ENCODE assay signal across 20 mouse cellular contexts in genomic region chr1:157065819-157066730, GRCm38 (mm10). TPM values are rescaled to one million over a fixed set of nuclear protein-coding genes. Genes with fewer than 3 reads are reported as not detected.
DNase-seq lines count a peak whose midpoint lies in the region; ATAC-seq and TF ChIP-seq lines count a peak whose summit lies in the region.
"Had no signal": no experiment of that assay in that cellular context is flagged by ENCODE, and none has a peak within 500 bp of the region (broad histone marks: within the 10 kb centered on the region; RNA-seq: fewer than 3 reads in every experiment).

No protein-coding gene starts in this region.

- H3K4me3 ChIP-seq in embryonic facial prominence, embryonic 11.5 days (ENCODE audit: low read depth, low read length) = no peak overlapping the region
- no peak overlapping the region for H3K4me3 ChIP-seq in embryonic facial prominence, embryonic 10.5 days
- no peak overlapping the region for H3K4me3 ChIP-seq in hindbrain, postnatal 0 days (ENCODE audit: low read length)
- H3K4me3 ChIP-seq in hindbrain, embryonic 10.5 days = no peak overlapping the region
- no peak overlapping the region for H3K4me3 ChIP-seq in limb, embryonic 15.5 days
- H3K4me3 ChIP-seq: embryonic facial prominence, embryonic 15.5 days; layer of hippocampus, adult 2 months; left cerebral cortex, adult 2 months; liver, embryonic 13.5 days had no signal

- WGBS in embryonic facial prominence, embryonic 11.5 days = 82% methylated on average over 12 of the region's 12 CpGs
- 88% methylated on average over 12 of the region's 12 CpGs for WGBS in embryonic facial prominence, embryonic 10.5 days
- WGBS in hindbrain, postnatal 0 days = 60% methylated on average over 12 of the region's 12 CpGs
- WGBS in hindbrain, embryonic 10.5 days = 87% methylated on average over 12 of the region's 12 CpGs
- 60% methylated on average over 12 of the region's 12 CpGs for WGBS in limb, embryonic 15.5 days

- H3K4me1 ChIP-seq in embryonic facial prominence, embryonic 11.5 days (ENCODE audit: control insufficient read depth, insufficient read depth, low read length) = no peaks in the 10 kb centered on the region
- H3K4me1 ChIP-seq in embryonic facial prominence, embryonic 10.5 days = peaks cover 23% of the 10 kb centered on the region
- H3K4me1 ChIP-seq in hindbrain, postnatal 0 days (ENCODE audit: insufficient read depth, low read length) = peaks cover 9% of the 10 kb centered on the region; the same call in 1 of the 2 replicates
- peaks cover 22% of the 10 kb centered on the region; the same call in 1 of the 2 replicates for H3K4me1 ChIP-seq in hindbrain, embryonic 10.5 days (replicated peaks)
- H3K4me1 ChIP-seq in limb, embryonic 15.5 days = peaks cover 21% of the 10 kb centered on the region
- H3K4me1 ChIP-seq: liver, embryonic 13.5 days had no signal

- no peak overlapping the region for H3K27ac ChIP-seq in embryonic facial prominence, embryonic 11.5 days (replicated peaks; ENCODE audit: low read depth, low read length)
- no peak overlapping the region for H3K27ac ChIP-seq in embryonic facial prominence, embryonic 10.5 days (replicated peaks)
- H3K27ac ChIP-seq in hindbrain, postnatal 0 days = no peak overlapping the region
- no peak overlapping the region for H3K27ac ChIP-seq in hindbrain, embryonic 10.5 days
- peak overlapping the region; percentile 30; the same call in 1 of the 2 replicates for H3K27ac ChIP-seq in limb, embryonic 15.5 days
- H3K27ac ChIP-seq: embryonic facial prominence, embryonic 15.5 days; layer of hippocampus, adult 2 months; left cerebral cortex, adult 2 months; liver, embryonic 13.5 days had no signal

- H3K36me3 ChIP-seq in embryonic facial prominence, embryonic 11.5 days (replicated peaks; ENCODE audit: control insufficient read depth, insufficient read depth, low read depth, low read length) = no peaks in the 10 kb centered on the region
- H3K36me3 ChIP-seq in embryonic facial prominence, embryonic 10.5 days (replicated peaks) = no peaks in the 10 kb centered on the region
- H3K36me3 ChIP-seq in hindbrain, postnatal 0 days (ENCODE audit: insufficient read depth, low read length) = no peaks in the 10 kb centered on the region
- no peaks in the 10 kb centered on the region for H3K36me3 ChIP-seq in hindbrain, embryonic 10.5 days
- H3K36me3 ChIP-seq in limb, embryonic 15.5 days = no peaks in the 10 kb centered on the region
- H3K36me3 ChIP-seq: embryonic facial prominence, embryonic 15.5 days; liver, embryonic 13.5 days had no signal

- intact Hi-C loops in left cerebral cortex, postnatal 4 days (cut with DNase I) = no loop called here

- TF ChIP-seq CTCF in hindbrain, postnatal 0 days (IDR thresholded peaks at IDR 0.05; ENCODE audit: low read depth) = no peak; the same call in 1 of the 2 replicates

- no peak overlapping the region for H3K4me2 ChIP-seq in embryonic facial prominence, embryonic 11.5 days (ENCODE audit: low read depth, low read length)
- H3K4me2 ChIP-seq in hindbrain, postnatal 0 days (ENCODE audit: low read depth, low read length) = no peak overlapping the region
- no peak overlapping the region for H3K4me2 ChIP-seq in limb, embryonic 15.5 days
- H3K4me2 ChIP-seq: embryonic facial prominence, embryonic 15.5 days; liver, embryonic 13.5 days had no signal

- no peak overlapping the region for H3K9ac ChIP-seq in embryonic facial prominence, embryonic 11.5 days (replicated peaks; ENCODE audit: low read length)
- H3K9ac ChIP-seq in hindbrain, postnatal 0 days (replicated peaks; ENCODE audit: low read length) = no peak overlapping the region
- H3K9ac ChIP-seq in limb, embryonic 15.5 days = no peak overlapping the region
- H3K9ac ChIP-seq: embryonic facial prominence, embryonic 15.5 days; liver, embryonic 13.5 days had no signal

- no peaks in the 10 kb centered on the region for H3K27me3 ChIP-seq in embryonic facial prominence, embryonic 11.5 days (ENCODE audit: control insufficient read depth, insufficient read depth, low read length)
- 0 out of 2 replicates have a peak, but pooled peaks cover 3% of the 10 kb centered on the region for H3K27me3 ChIP-seq in embryonic facial prominence, embryonic 10.5 days (replicated peaks; ENCODE audit: low read depth, poor library complexity, severe bottlenecking)
- H3K27me3 ChIP-seq in hindbrain, postnatal 0 days (ENCODE audit: insufficient read depth, low read length) = no peaks in the 10 kb centered on the region
- H3K27me3 ChIP-seq in hindbrain, embryonic 10.5 days (ENCODE audit: insufficient read depth, poor library complexity, severe bottlenecking) = 0 out of 2 replicates have a peak, but pooled peaks cover 5% of the 10 kb centered on the region
- no peaks in the 10 kb centered on the region for H3K27me3 ChIP-seq in limb, embryonic 15.5 days
- H3K27me3 ChIP-seq: CH12.LX; embryonic facial prominence, embryonic 15.5 days; liver, embryonic 13.5 days had no signal

- H3K9me3 ChIP-seq in embryonic facial prominence, embryonic 11.5 days (replicated peaks; ENCODE audit: control insufficient read depth, low read length) = no peaks in the 10 kb centered on the region
- H3K9me3 ChIP-seq in embryonic facial prominence, embryonic 10.5 days = no peaks in the 10 kb centered on the region
- no peaks in the 10 kb centered on the region for H3K9me3 ChIP-seq in hindbrain, postnatal 0 days (ENCODE audit: low read length)
- no peaks in the 10 kb centered on the region for H3K9me3 ChIP-seq in hindbrain, embryonic 10.5 days
- H3K9me3 ChIP-seq in limb, embryonic 15.5 days = no peaks in the 10 kb centered on the region
- H3K9me3 ChIP-seq: embryonic facial prominence, embryonic 15.5 days; liver, embryonic 13.5 days had no signal

- no peak for ATAC-seq in embryonic facial prominence, embryonic 11.5 days (replicated peaks; ENCODE audit: insufficient number of reproducible peaks, low FRiP score, low TSS enrichment, low read depth)
- peak; percentile 25; the same call in 1 of the 2 replicates for ATAC-seq in hindbrain, postnatal 0 days
- peak; percentile 65; the same call in 1 of the 2 replicates for ATAC-seq in limb, embryonic 15.5 days (ENCODE audit: insufficient number of reproducible peaks, low FRiP score, low TSS enrichment, low read depth)
- ATAC-seq: activated CD4-positive, CD25-positive, alpha-beta regulatory T cell, adult 4 months had no signal

- DNase-seq in embryonic facial prominence, embryonic 11.5 days (ENCODE audit: low spot score) = peak; percentile 38
- no peak for DNase-seq in embryonic facial prominence, embryonic 10.5 days (ENCODE audit: low spot score)
- DNase-seq in hindbrain, postnatal 0 days (ENCODE audit: low spot score) = peak; percentile 44
- no peak for DNase-seq in hindbrain, embryonic 10.5 days (ENCODE audit: low spot score)
- peak; percentile 86 for DNase-seq in fat pad, adult 2 months (ENCODE audit: extremely low read depth, low read depth, low spot score)
- DNase-seq in left cerebral cortex, postnatal 4 days = no peak
- DNase-seq in testis, postnatal 10 days (ENCODE audit: low spot score) = no peak
- DNase-seq: cerebellum, adult 11-12 months; liver, embryonic 13.5 days; thymus, postnatal 36 days had no signal

RNA-seq across cellular contexts. Expression of gene Tex35, which starts 42.4 kb away (rescaled TPM):
- not detected in 2 replicates for polyA plus RNA-seq in embryonic facial prominence, embryonic 11.5 days (2014; fragmentation: Nextera tagmentation; extraction: Ambion mirVana)
- polyA plus RNA-seq in embryonic facial prominence, embryonic 10.5 days (2016; fragmentation: Nextera tagmentation; extraction: Ambion mirVana) = not detected in 2 replicates
- total RNA-seq in hindbrain, postnatal 0 days (2014; rRNA removed) = not detected in 2 replicates
- polyA plus RNA-seq in hindbrain, postnatal 0 days (2015; fragmentation: Nextera tagmentation; extraction: Ambion mirVana) = not detected in 2 replicates
- polyA plus RNA-seq in hindbrain, embryonic 10.5 days (2016; fragmentation: Nextera tagmentation; extraction: Ambion mirVana) = 0.24 TPM in 1 of 2 replicates, not detected in the other
- not detected in 2 replicates for polyA plus RNA-seq in limb, embryonic 15.5 days (2015; fragmentation: Nextera tagmentation; extraction: Ambion mirVana)
- under 1 TPM in 1 of 2 experiments, not detected in 1; 0.50 TPM for total RNA-seq in left cerebral cortex, postnatal 4 days (2021)
- total RNA-seq: granulocyte monocyte progenitor cell, adult 5-6 weeks; layer of hippocampus, adult 2 months; left cerebral cortex, adult 2 months; megakaryocyte-erythroid progenitor cell, adult 5-6 weeks had no signal
- polyA plus RNA-seq: embryonic facial prominence, embryonic 15.5 days; liver, embryonic 13.5 days; neural tube, embryonic 11.5 days; stomach, embryonic 16.5 days had no signal

Comparison
In these comparisons a context has a peak if more than half of its experiments do, and no peak if none do; other contexts are left out.
1. DNase-seq: peak in embryonic facial prominence, embryonic 11.5 days (single experiment), hindbrain, postnatal 0 days (single experiment) and fat pad, adult 2 months (single experiment); none in embryonic facial prominence, embryonic 10.5 days (single experiment), hindbrain, embryonic 10.5 days (single experiment), left cerebral cortex, postnatal 4 days (single experiment) and testis, postnatal 10 days (single experiment).